Mouse (Mus musculus) adrenal gland, adult (tissue): ENCODE results near the gene Ms4a10.

ENCODE experiments used
- DNase-seq, 2 experiments: peaks; one replicate each; pipeline ENCODE4 v3.0.0; 2022 to 2023; ENCODE audit warnings: low spot score in 1 of 2; ENCODE audit not compliant: inconsistent age in 2 of 2

The Ms4a10 gene

DNA sequence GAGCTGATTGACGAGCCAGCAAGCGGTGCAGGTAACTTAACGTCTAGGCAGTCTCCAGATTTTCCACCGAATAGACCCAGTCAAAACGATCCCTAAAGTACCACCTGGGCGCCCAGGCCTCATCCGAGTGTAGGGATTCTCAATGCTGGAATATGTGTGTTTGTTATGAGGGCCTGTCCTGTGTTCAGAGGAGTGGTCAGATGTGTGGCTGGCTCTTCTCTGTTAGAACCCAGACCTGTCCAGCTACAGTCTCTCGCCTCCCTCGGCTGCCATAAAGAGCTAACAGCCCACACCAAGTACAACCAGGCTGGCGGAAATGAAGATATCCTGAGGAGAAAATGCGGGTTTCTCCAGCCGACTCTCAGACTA lies 14.5 kb downstream of the Ms4a10 start:
- no peak for DNase-seq

GRCm38 (mm10) chr19:10959085-10959977 lies 15.1 kb downstream of the Ms4a10 start:
- peak; percentile 28 to 91 for DNase-seq

DNA sequence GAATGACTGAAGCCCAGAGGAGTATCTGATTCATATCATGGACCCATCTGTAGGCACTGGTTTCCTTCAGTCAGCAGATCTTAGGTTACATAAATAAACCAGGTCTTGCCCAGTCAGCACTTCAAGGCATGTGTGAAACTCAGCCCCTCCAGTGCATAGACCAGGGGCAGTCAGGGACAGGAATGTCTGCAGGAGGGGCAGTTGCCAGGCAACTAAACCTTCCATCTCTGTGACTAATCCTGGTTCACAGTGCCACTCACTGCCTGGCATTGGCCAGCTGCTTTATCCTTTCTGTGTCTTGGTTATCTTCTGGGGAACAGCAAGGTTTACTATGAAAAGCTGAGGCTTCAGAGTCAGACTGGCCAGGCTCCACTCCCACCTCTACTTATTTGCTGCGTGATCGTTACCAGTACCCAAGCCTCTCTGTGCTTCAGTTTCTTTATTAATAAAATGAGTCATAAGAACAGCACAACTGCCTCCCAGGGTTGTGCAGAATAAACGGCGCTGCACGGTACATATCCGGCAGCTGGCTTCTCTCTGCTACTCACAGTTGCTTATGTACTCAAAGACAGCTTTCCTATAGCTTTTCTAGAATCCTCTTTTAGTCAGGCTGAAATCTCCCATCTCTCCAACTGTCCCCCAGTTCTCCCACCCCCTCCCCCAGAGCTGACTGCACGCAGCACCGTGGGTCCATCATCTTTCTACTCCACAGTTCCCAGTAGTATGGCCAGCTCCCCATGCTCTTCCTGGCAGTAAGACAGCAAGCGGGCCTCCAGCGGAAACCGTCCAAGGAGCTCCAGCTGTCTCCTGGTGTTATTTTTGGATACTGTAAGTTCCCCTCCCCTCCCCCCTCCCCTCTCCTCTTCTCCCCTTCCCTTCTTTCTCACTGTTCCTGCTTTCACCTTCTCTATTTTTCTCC lies 22.2 kb downstream of the Ms4a10 start:
- DNase-seq: peak; percentile 10 to 68

- peak in 1 of 2 experiments; percentile 7 for DNase-seq
Observed at GRCm38 (mm10) chr19:10949558-10949957, 24.9 kb downstream of the Ms4a10 start.

DNA sequence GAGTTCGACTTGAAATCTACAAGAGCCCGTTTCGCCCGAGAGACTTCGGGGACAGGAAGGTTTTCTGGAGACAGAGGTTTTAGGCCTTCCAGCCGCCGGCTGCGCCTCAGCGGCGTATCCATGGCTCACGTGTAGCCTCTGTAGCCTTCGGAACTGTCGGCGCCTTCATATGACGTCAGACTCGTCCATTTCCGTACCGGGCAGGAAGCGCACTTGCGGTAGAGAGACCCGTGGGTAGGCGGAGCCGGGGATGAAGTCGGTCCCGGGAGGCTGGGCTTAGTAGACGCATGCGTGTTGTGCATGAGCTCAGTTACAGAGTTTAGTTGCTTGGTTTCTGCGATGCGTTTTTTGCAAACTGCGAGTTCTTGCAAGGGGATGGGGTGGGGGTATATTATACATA lies 25.4 kb downstream of the Ms4a10 start, which contains the start of gene Ccdc86:
Gene Ccdc86, minus strand, starts transcription at position 155 of the 400 bp plus-strand sequence.
- peak; percentile 96 to 98 for DNase-seq

DNA sequence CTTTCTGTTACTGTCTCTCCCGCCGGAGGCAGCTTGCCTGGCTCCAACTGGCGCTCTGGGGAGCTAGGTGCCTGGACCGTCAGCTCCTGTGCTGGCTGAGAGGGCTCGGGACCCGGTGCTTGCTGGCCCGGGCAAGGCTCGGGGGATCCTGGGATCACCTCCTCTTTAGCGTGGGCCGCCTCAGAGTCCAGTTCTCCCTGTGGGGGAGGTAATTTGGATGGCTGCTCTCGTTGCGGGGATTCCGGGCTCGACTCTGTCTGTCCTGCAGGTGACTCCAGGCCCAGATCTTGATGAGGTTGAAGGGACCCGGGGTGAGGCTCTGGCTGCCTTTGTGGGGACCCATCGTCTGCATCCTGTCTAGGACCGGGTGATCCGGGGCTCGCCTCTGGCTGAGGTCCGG lies 26.1 kb downstream of the Ms4a10 start:
- peak; percentile 34 to 68 for DNase-seq

GRCm38 (mm10) chr19:10947219-10947618 lies 27.3 kb downstream of the Ms4a10 start:
- DNase-seq: no peak

DNA sequence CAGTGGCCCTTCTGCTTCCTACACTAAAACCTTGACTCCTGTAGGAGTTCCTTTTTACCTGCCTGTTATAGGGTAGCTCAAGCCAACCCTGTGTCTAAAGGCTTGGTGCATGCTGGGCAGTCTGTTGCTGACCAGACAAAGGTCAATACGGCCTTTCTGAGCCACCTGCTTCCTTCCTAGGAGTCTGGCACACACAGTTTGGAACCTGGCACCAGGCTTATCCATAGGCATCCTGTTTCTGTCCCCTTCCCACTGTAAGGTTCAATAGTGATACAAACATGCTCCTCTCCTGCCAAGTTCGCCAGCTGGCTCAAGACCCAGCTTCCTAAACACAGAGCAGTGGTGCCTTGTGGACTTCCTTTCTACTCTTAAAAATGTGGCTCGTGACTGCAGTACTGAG lies 28.0 kb downstream of the Ms4a10 start:
- no peak for DNase-seq

DNA sequence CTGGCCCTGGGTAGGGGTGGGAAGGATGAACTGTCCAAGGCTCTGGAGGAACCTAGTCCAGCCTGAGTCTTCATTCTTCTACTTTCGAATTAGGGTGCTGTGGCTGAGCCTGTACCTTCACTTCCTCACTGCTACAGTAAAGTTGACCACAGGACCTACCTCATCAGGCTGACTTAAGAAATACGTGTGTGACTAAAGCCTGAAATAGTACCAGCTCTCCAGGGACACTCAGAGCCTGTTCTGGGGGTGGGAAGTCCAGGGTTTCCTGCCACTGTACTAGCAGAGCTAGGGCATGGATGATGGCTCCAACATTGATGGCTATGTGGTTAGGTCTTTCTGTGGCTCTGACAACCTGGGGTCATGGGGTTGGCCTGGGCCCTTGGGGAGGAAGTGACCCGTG lies 30.5 kb downstream of the Ms4a10 start:
- no peak for DNase-seq

- peak in 1 of 2 experiments; percentile 36 for DNase-seq
Observed at GRCm38 (mm10) chr19:10940801-10941457, 33.5 kb downstream of the Ms4a10 start.

GRCm38 (mm10) chr19:10940097-10940800 lies 34.2 kb downstream of the Ms4a10 start:
- peak; percentile 75 to 89 for DNase-seq

DNA sequence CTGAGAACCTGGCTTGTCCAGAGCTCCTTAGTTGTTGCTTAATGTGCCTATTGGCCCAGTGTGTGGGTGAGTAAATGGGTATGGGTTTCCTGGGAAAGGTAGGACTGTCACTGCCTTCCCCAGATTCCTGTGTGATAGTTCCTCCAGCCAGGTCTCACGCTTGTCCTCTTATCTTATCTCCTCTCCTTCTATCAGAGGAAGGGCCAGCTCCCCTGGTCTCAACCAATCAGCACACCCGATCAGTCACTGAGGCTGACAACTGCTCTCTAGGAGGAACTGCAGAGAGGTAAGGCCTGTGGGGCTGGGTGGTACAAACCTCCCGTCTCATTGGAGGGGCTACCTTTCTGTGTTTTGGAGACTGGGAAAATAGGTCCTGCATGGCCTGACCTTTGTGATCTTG lies 35.7 kb downstream of the Ms4a10 start:
- DNase-seq: no peak

DNA sequence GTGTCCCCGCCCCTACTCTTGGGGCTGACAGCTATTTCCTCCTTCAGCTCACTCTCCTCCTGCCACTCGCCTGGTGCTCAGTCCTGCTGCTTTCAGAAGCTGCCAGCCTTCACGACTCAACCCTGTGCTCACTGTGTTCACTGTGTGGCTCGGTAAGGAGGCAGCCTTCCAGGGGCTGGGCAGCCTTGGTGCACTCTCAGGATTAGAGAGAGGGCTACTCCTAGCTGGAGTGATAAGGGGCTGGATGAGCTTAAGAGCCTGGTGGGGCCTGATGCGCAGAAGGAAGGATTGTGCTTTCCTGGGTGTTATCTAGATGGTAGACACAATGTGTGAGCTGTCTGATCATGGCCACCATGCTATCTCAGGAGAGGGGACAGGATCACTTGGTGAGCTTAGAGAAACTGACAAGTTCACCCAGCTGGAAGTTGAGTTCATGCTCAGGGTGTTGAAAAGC lies 37.3 kb downstream of the Ms4a10 start, which contains the start of gene Ptgdr2:
Gene Ptgdr2, plus strand, starts transcription at position 51 of the 454 bp plus-strand sequence.
- no peak for DNase-seq

DNA sequence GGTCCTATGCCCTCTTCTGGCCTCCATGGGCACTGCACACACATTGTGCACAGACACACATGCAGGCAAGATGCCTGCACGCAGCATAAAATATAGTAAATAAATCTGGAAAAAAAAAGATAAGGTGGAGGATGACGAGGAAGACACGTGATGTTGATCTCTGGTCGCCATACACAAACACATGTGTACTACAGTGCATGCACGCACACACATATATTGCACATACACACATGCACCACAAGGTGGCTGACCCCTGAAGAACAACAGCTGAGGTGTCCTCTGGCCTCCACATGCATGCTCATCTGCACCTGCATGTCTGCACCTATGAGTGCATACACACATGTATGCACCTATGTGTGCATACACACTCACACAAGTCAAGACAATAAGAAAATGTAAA lies 38.4 kb downstream of the Ms4a10 start:
- no peak for DNase-seq

DNA sequence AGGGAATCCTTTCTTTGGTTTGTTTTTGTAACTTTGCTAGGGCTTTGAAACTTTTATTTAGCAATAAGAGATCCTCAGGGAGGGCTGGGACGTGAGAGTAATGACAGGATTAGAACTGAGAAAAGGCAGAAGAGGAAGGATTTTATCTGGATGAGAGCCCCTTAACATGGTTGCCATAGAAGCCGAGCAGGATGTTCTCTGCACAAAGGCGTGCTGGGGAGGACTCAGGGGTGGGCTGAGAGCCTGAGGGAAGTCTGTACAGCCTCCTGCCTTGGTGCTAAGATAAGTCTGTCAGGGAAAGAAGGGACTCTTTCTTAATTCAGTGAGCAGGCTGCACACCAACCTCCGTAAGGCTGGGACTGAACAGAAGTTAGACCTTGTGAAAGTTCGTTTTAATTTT lies 39.4 kb downstream of the Ms4a10 start:
- no peak for DNase-seq

GRCm38 (mm10) chr19:10930641-10931040 lies 43.8 kb downstream of the Ms4a10 start:
- no peak for DNase-seq

- DNase-seq: no peak
Observed at GRCm38 (mm10) chr19:10926666-10927065, 47.8 kb downstream of the Ms4a10 start.

- DNase-seq: no peak
Observed at GRCm38 (mm10) chr19:10926123-10926621, 48.3 kb downstream of the Ms4a10 start.

DNA sequence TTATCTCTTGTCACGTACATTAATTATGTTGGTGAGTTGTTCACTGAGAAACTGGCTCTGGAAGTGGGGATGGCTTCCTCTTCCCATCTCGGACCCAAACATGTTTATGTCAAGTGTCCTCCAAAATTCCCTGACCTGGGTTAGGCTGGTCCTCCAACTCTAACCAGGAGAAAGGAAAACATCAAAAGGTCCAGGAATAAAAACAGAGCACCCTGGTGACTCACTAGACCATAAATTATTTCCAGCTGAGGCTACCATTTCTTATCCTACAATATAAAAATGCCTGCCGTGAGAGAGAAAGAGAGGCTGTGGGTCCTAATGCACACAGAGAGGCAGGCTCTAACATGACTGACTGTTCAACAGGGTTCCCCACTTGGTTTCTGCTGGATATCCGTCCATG lies 50.2 kb downstream of the Ms4a10 start:
- peak in 1 of 2 experiments; percentile 69 for DNase-seq

DNA sequence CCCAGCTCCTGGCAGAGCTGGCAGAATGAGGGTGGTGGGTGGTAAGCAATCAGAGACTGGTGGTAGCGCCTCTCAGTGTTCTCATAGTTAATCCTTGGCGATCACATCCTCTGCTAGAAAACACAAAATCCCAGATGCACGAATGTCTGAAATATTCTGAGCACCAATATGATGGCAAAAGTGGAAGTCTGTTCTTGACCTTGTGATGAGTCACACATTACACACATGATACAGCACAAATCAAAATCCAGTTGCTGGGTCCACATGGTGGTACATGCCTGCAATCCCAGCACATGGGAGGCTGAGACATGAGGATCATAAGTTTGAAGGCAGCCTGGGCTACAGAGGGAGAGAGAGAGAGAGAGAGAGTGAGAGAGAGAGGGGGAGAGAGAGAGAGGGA lies 53.4 kb downstream of the Ms4a10 start:
- peak in 1 of 2 experiments; percentile 55 for DNase-seq
